Mouse (Mus musculus) lung, postnatal 0 days (tissue): ENCODE results near the gene Tmem25. TPM values are rescaled to one million over a fixed set of nuclear protein-coding genes. Genes with fewer than 3 reads are reported as not detected.

Experiments used
- ATAC-seq: fragments of 200-750 bp; cut with Nextera tagmentation; 2 replicates; pipeline ENCODE4 v1.8.0; 2017; ENCODE audit warnings: moderate library complexity
- DNase-seq: peaks from one replicate; pipeline ENCODE4 v3.0.0-alpha.2; 2016; ENCODE audit warnings: low spot score
- H3K27ac ChIP-seq: fragments of 300-500 bp; sonication (generic); 2 replicates; pipeline ENCODE4 v1.5.1; 2014; ENCODE audit warnings: antibody characterized with exemption, mild to moderate bottlenecking, low read length, mixed read lengths
- H3K27me3 ChIP-seq: fragments of 300-500 bp; sonication (generic); replicated peaks from 2 replicates; pipeline ENCODE4 v1.6.1; 2014; ENCODE audit warnings: low read length, mixed read lengths; ENCODE audit not compliant: insufficient read depth
- H3K36me3 ChIP-seq: fragments of 300-500 bp; sonication (generic); 2 replicates; pipeline ENCODE4 v1.6.1; 2014; ENCODE audit warnings: low read length, mixed read lengths; ENCODE audit not compliant: insufficient read depth
- H3K4me1 ChIP-seq: fragments of 300-500 bp; sonication (generic); 2 replicates; pipeline ENCODE4 v1.6.1; 2014; ENCODE audit warnings: antibody characterized with exemption, low read depth, low read length, mixed read lengths; ENCODE audit not compliant: insufficient read depth
- H3K4me2 ChIP-seq: fragments of 300-500 bp; sonication (generic); replicated peaks from 2 replicates; pipeline ENCODE4 v1.6.1; 2014; ENCODE audit warnings: low read depth, mild to moderate bottlenecking, low read length, moderate library complexity, mixed read lengths
- H3K4me3 ChIP-seq: fragments of 300-500 bp; sonication (generic); 2 replicates; pipeline ENCODE4 v1.5.1; 2014; ENCODE audit warnings: low read depth, low read length
- H3K9ac ChIP-seq: fragments of 300-500 bp; sonication (generic); replicated peaks from 2 replicates; pipeline ENCODE4 v1.6.1; 2014; ENCODE audit warnings: low read depth, mild to moderate bottlenecking
- H3K9me3 ChIP-seq: fragments of 300-500 bp; sonication (generic); 2 replicates; pipeline ENCODE4 v1.6.1; 2016; ENCODE audit warnings: low read length, mixed read lengths
- CTCF ChIP-seq: IDR thresholded peaks from 2 replicates; pipeline ENCODE4 v1.5.1; 2016; ENCODE audit warnings: antibody characterized with exemption, mild to moderate bottlenecking
- EP300 ChIP-seq: IDR thresholded peaks from 2 replicates; pipeline ENCODE4 v1.6.1; 2016; ENCODE audit warnings: antibody characterized with exemption, mild to moderate bottlenecking, control low read depth
- WGBS: fragments of 180-500 bp; shearing (Covaris S2); extraction: QIAGEN DNeasy Blood & Tissue Kit; methylation state at CpG from one replicate; pipeline ENCODE4 v1.1.7; 2014; 5-methylcytosine and 5-hydroxymethylcytosine counted together
- polyA plus RNA-seq: library from polyadenylated mRNA; unstranded; fragments of >200 nt; fragmentation: Nextera tagmentation; extraction: Ambion mirVana; gene quantifications from 2 replicates; pipeline ENCODE4 v1.2.1, GENCODE M21; 2015

Tmem25 gene
- polyA plus RNA-seq, 1 experiment from 2014 or later, result 0.91 TPM

DNA sequence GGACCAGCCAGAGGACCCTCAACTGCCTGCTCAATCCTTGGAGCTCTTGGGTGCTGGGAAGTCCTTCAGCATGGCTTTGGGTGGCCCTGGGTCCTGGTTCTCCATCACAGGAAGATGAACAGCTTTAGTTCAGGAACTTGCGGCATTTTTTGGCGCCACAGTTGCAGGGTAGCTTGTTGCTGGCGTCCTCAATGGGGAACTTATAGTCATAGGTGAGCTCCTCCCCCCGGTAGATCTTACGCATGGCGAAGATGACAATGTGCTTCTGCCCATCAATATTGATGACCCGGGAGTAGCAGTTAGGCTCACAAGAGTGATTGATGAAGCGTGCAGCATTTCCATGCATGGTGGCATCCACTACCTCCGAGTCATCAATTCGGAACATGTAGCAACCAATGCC is 8.7 kb upstream of the Tmem25 start:
- TF ChIP-seq EP300 (no peak), CTCF (no peak)
- peaks cover 53% of the 10 kb centered on the region; the same call in 1 of the 2 replicates for H3K36me3 ChIP-seq

DNA sequence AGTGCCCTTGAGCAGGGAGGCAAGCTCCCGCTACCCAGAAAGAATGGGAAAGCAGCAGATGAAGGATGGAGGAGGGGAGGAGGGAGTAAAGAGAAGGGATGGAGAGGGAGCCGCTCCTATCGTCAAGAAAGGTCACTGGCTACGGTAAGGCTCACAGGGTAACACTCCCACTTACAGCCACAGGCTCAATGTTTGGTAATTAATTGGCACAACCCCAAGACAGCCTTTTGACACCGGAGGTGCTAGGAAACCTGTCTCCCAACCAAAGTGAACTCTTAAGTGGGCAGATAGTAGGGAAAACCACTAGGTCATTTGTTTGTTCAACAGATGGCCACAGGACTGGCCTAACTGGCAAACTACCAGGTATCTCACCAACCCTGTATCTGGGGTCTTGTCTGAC is 8.0 kb upstream of the Tmem25 start:
- no peaks in the 10 kb centered on the region for H3K9me3 ChIP-seq
- TF ChIP-seq EP300 (no peak), CTCF (no peak)
- H3K27me3 ChIP-seq, result no peaks in the 10 kb centered on the region
- H3K27ac ChIP-seq, result no peak overlapping the region
- DNase-seq (peak; percentile 23), ATAC-seq (no peak)
- H3K4me2 ChIP-seq, result no peak overlapping the region
- H3K4me3 ChIP-seq, result no peak overlapping the region
- no peak overlapping the region for H3K9ac ChIP-seq
- H3K36me3 ChIP-seq, result peaks cover 49% of the 10 kb centered on the region; the same call in 1 of the 2 replicates
- no peaks in the 10 kb centered on the region for H3K4me1 ChIP-seq
- 63% methylated on average over 5 of the region's 5 CpGs for WGBS

More for the DNA sequence above, 8.7 kb upstream of the Tmem25 start:
- Histone ChIP-seq H3K4me2 (no peak overlapping the region), H3K9me3 (no peaks in the 10 kb centered on the region), H3K4me1 (no peaks in the 10 kb centered on the region), H3K9ac (no peak overlapping the region), H3K27ac (no peak overlapping the region), H3K27me3 (no peaks in the 10 kb centered on the region), H3K4me3 (no peak overlapping the region)
- ATAC-seq (no peak), DNase-seq (no peak)
- WGBS, result 95% methylated on average over 10 of the region's 10 CpGs

DNA sequence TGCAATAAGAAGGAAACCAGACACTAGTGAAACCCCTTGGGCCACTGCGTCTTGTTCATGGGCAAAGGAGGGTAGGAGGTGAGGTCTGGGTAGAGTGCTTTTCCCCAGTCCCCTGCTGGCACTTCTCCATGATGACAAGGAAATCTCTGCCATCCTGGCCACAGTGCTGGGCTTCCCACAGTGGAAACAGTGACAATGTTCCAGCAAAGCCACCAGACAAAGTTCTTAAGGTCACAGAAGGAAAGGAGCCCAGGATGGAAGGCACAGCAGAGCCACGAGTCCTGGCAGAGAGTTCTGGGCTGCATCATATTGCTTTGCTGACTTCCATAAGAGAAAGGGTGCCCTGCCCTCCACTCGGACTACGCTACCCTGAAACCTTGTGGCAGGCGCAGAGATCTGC is 6.4 kb upstream of the Tmem25 start:
- DNase-seq (no peak), ATAC-seq (no peak)
- Histone ChIP-seq H3K4me1 (no peaks in the 10 kb centered on the region), H3K4me3 (no peak overlapping the region), H3K36me3 (peaks cover 38% of the 10 kb centered on the region; the same call in 1 of the 2 replicates), H3K4me2 (no peak overlapping the region), H3K9ac (no peak overlapping the region), H3K27ac (no peak overlapping the region), H3K27me3 (no peaks in the 10 kb centered on the region), H3K9me3 (no peaks in the 10 kb centered on the region)
- TF ChIP-seq CTCF (no peak), EP300 (no peak)
- 90% methylated on average over 5 of the region's 5 CpGs for WGBS

DNA sequence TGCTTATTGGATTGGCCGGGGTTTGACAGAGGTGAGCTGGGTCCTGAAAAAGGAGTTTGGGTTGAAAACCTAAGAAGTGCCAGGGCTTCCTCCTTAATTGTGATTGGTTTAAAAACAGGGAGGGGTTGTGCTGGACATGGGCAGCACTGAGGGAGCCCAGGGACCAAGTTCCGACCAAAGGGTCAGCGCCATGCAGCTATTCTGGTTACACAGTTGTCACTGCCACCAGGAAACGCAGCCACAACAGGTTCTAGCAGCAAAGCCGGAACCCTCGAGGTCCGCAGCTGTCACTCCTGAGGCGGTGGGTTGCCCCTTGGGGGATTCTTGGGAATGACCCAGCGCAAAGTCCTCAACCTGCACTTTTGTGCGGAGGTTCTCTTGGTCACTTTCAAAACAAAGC is 5.6 kb upstream of the Tmem25 start:
- ATAC-seq (no peak), DNase-seq (no peak)
- H3K36me3 ChIP-seq, result peaks cover 30% of the 10 kb centered on the region; the same call in 1 of the 2 replicates
- no peak overlapping the region for H3K9ac ChIP-seq
- H3K4me3 ChIP-seq, result no peak overlapping the region
- no peaks in the 10 kb centered on the region for H3K27me3 ChIP-seq
- no peaks in the 10 kb centered on the region for H3K4me1 ChIP-seq
- no peaks in the 10 kb centered on the region for H3K9me3 ChIP-seq
- H3K4me2 ChIP-seq, result no peak overlapping the region
- H3K27ac ChIP-seq, result no peak overlapping the region
- 90% methylated on average over 10 of the region's 10 CpGs for WGBS
- TF ChIP-seq EP300, result no peak
- TF ChIP-seq CTCF, result no peak

DNA sequence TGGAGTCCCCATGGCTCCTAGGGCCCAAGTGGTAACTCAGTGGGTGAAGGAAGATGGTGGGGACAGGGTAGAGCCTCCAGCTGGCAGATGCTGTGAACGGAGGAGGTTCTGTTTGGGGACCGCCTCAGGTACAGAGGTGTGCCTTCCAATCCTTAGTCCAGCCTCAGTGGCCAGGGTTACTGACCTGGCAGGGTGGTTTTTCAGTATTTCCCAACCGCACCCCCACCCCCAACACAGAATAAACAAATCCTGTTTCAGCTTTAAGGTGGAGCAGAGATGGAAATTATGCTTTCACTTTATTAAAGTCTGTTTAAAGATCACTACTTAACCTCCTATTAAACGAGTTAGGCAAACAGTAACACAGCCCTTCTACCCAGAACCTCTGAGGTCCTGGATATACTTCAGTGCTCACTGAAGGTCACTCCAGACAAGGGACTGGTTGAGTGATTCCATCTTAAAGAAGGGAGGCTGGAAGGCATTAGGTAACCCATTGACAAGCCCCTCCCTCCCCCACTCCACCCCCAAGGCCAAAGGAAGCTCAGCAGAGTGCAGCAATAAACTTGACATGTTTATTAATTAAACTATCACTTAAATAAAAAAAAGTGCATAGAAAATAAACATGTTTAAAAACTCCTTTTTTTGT is 3.8 kb upstream of the Tmem25 start, which contains the start of gene Ttc36:
Gene Ttc36 (minus strand): TSS at position 265 of the 643 bp plus-strand sequence.
- Histone ChIP-seq H3K4me3 (no peak within 1 kb of the TSS), H3K36me3 (peaks cover 13% of the 10 kb centered on the region; the same call in 1 of the 2 replicates), H3K27me3 (no peaks in the 10 kb centered on the region), H3K4me2 (no peak within 1 kb of the TSS; the same call in 1 of the 2 replicates), H3K9me3 (no peaks in the 10 kb centered on the region), H3K9ac (no peak within 1 kb of the TSS), H3K27ac (peak within 1 kb of the TSS; percentile 51; the same call in 1 of the 2 replicates), H3K4me1 (peaks cover 4% of the 10 kb centered on the region; the same call in 1 of the 2 replicates)
- DNase-seq, result peak; percentile 83
- peak; percentile 75 for ATAC-seq
- 40% methylated on average over 4 of the region's 4 CpGs for WGBS
- TF ChIP-seq CTCF (no peak), EP300 (peak; percentile 63)

DNA sequence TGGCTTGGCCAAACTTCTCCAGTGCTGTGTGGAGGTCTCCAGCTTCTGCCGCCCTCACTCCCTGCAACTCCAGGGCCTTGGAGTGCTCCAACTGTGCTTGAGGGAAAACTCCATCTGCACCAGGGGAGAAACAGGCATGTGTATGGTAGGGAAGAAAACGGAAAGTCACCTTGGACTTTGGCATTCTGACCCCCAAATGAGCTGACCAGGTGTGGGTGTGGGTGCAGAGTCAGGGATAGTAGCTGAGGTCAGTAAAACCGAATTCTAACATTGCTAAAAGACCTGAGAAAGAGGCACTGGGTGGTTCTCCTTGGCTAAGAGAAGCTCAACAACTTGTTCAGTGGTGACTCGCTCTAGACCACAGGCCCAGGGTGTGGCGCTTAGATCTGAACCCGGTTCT is 2.6 kb upstream of the Tmem25 start:
- Histone ChIP-seq H3K9ac (no peak overlapping the region), H3K9me3 (no peaks in the 10 kb centered on the region), H3K4me1 (peaks cover 4% of the 10 kb centered on the region; the same call in 1 of the 2 replicates), H3K36me3 (0 out of 2 replicates have a peak, but pooled peaks cover 7% of the 10 kb centered on the region), H3K4me3 (no peak overlapping the region), H3K4me2 (no peak overlapping the region), H3K27ac (no peak overlapping the region), H3K27me3 (no peaks in the 10 kb centered on the region)
- 62% methylated on average over 6 of the region's 6 CpGs for WGBS
- TF ChIP-seq EP300 (no peak), CTCF (no peak)
- no peak for DNase-seq
- ATAC-seq, result no peak
